Mouse (Mus musculus) thymus, adult 2 months (tissue): ENCODE measurements at regions not wholly inside any gene's neighbourhood (a gene's known extent, or its start where the extent isn't known, plus 50 kb on each side); places are given as distances from the start of the nearest gene placed in this dataset.

Source experiments
- DNase-seq: peaks from one replicate; pipeline ENCODE4 v3.0.0; 2021
- H3K27ac ChIP-seq: fragments of 200-500 bp; 2 replicates; pipeline ENCODE4 v1.5.1; 2012; ENCODE audit warnings: low read length, control low read depth; ENCODE audit not compliant: control insufficient read depth, insufficient read depth
- H3K27me3 ChIP-seq: fragments of 200-500 bp; 2 replicates; pipeline ENCODE4 v1.6.1; 2012; ENCODE audit warnings: mild to moderate bottlenecking, low read length, moderate library complexity, mixed read lengths; ENCODE audit not compliant: control insufficient read depth, insufficient read depth
- H3K36me3 ChIP-seq: fragments of 200-500 bp; 2 replicates; pipeline ENCODE4 v1.6.1; 2012; ENCODE audit warnings: mild to moderate bottlenecking, low read length, moderate library complexity; ENCODE audit not compliant: control insufficient read depth, insufficient read depth
- H3K4me1 ChIP-seq: fragments of 200-500 bp; replicated peaks from 2 replicates; pipeline ENCODE4 v1.6.1; 2012; ENCODE audit warnings: low read length; ENCODE audit not compliant: control insufficient read depth, insufficient read depth
- H3K4me3 ChIP-seq: fragments of 200-500 bp; 2 replicates; pipeline ENCODE4 v1.5.1; 2012; ENCODE audit warnings: mild to moderate bottlenecking, low read length, control low read depth, moderate library complexity; ENCODE audit not compliant: control insufficient read depth, insufficient read depth
- CTCF ChIP-seq: fragments of 200-500 bp; IDR thresholded peaks from 2 replicates; pipeline ENCODE4 v1.5.1; 2012; ENCODE audit warnings: mild to moderate bottlenecking, control low read depth, low read length, moderate library complexity, borderline replicate concordance; ENCODE audit not compliant: control insufficient read depth, poor library complexity, insufficient read depth; ENCODE audit errors: extremely low read depth
- POLR2A ChIP-seq: fragments of 200-500 bp; IDR thresholded peaks from 2 replicates; pipeline ENCODE4 v1.6.1; 2012; ENCODE audit warnings: mild to moderate bottlenecking, low read length, control low read depth, moderate library complexity; ENCODE audit not compliant: control insufficient read depth, poor library complexity, insufficient read depth; ENCODE audit errors: extremely low read depth
- WGBS: fragments of 180-500 bp; shearing (Covaris S2); methylation state at CpG from one replicate; pipeline ENCODE4 v1.1.7; 2018; 5-methylcytosine and 5-hydroxymethylcytosine counted together

DNA sequence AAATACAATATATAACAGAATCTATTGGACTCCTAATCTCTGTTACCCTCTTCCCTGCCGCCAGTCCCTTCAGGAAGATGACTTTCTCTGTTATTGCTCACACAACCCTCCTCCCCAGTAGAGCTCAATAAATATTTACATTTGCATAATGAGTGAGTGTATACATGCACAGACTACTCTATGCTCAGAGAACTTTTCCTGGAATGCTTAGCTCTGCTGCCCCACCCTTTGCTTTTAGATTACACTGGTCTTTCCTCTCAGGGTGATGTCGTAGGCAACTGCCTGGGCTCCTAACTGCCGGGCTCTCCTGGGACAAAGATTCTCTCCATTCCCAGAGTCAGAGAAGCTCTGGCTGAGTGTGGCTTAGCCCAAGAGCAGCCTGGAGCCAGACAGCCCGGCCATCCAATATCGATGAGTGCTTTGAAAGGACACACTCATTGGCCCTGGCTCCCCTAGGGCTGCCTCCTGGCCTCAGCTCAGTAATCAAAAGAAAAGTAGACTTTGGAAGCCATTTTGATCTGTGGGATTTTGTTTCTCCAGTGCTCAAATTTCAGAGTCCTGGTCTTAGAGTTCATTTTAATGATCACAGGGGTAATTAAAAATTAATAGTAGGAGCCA lies 109.2 kb upstream of the Cdh4 start:
- no peak for DNase-seq
- Histone ChIP-seq H3K4me3 (no peak overlapping the region), H3K27ac (no peak overlapping the region), H3K27me3 (no peaks in the 10 kb centered on the region), H3K36me3 (no peaks in the 10 kb centered on the region), H3K4me1 (no peaks in the 10 kb centered on the region)
- 85% methylated on average over 5 of the region's 5 CpGs for WGBS
- TF ChIP-seq POLR2A (no peak), CTCF (no peak)

DNA sequence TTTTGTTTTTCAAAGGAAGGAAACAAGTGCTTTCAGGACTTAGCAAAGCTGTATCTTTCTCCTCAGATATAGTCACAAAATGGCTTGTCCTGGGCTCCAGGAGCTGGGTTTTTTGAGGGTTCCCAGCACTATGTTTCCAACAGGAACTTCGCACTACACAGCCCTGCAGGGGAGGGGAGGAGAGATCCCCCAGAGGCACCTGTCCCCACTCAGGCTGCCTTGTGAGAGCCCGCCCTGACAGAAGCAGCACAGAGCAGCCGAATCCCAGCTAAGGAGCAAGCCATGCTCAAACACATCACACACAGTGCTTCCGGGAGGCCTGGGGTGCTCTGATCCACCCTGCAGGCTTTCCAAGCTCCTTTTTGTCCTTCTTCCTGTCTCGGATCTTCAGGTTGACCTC lies 108.6 kb upstream of the Cdh4 start:
- 84% methylated on average over 5 of the region's 5 CpGs for WGBS
- TF ChIP-seq CTCF (no peak), POLR2A (no peak)
- Histone ChIP-seq H3K36me3 (no peaks in the 10 kb centered on the region), H3K27me3 (no peaks in the 10 kb centered on the region), H3K4me3 (no peak overlapping the region), H3K27ac (no peak overlapping the region), H3K4me1 (no peaks in the 10 kb centered on the region)
- no peak for DNase-seq

DNA sequence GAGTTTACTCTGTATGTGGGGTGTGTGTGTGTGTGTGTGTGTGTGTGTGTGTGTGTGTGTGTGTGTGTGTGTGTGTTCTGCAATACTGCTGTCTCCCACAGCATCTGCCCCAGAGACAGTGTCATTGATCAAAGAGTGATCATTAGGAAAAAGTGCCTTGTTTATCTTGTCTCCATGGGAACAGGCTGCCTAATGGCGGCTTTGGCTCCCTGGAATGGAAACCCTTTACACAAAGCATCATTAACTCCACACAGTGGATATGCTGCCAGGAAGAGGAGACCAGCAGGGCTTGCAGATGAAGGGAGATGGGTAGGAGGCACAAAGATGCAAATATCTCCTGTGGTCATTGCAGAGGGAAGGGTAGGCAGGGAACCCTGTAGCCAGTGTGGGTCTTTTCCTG lies 106.0 kb upstream of the Cdh4 start:
- Histone ChIP-seq H3K27ac (no peak overlapping the region), H3K27me3 (no peaks in the 10 kb centered on the region), H3K4me1 (no peaks in the 10 kb centered on the region), H3K4me3 (no peak overlapping the region), H3K36me3 (no peaks in the 10 kb centered on the region)
- TF ChIP-seq CTCF, result no peak
- TF ChIP-seq POLR2A, result no peak
- 12% methylated on average over 1 of the region's 1 CpGs for WGBS
- no peak for DNase-seq

GRCm38 (mm10) chr2:179352676-179353075 lies 89.6 kb upstream of the Cdh4 start:
- H3K27ac ChIP-seq, result no peak overlapping the region
- no peak for DNase-seq
- WGBS, result 57% methylated on average over 3 of the region's 3 CpGs

DNA sequence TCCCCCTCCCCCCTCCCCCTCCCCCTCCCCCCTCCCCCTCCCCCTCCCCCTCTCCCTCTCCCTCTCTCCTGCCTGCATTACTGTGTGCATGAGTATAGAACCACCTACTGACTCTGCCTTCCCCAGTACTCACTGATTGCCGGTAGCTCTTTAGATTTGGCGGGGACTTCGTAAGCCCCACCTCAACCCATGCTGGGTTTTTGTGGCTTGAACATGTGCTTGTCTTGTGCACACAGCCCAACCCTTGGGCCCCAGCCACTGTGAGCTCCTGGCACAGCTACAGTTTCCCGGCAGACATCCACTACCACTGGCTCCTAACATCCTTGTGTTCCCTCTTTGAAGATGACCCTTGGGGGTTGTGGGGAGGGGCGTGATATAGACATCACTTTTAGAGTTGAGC lies 87.4 kb upstream of the Cdh4 start:
- H3K4me3 ChIP-seq, result no peak overlapping the region
- H3K27ac ChIP-seq, result no peak overlapping the region
- no peak for TF ChIP-seq POLR2A
- no peak for TF ChIP-seq CTCF
- 90% methylated on average over 5 of the region's 5 CpGs for WGBS
- no peak for DNase-seq
- H3K27me3 ChIP-seq, result no peaks in the 10 kb centered on the region
- H3K4me1 ChIP-seq, result no peaks in the 10 kb centered on the region
- H3K36me3 ChIP-seq, result no peaks in the 10 kb centered on the region

More at GRCm38 (mm10) chr2:179352676-179353075, 89.6 kb upstream of the Cdh4 start:
- H3K27me3 ChIP-seq, result no peaks in the 10 kb centered on the region
- no peaks in the 10 kb centered on the region for H3K4me1 ChIP-seq
- TF ChIP-seq CTCF, result no peak
- no peak for TF ChIP-seq POLR2A
- no peaks in the 10 kb centered on the region for H3K36me3 ChIP-seq
- no peak overlapping the region for H3K4me3 ChIP-seq

DNA sequence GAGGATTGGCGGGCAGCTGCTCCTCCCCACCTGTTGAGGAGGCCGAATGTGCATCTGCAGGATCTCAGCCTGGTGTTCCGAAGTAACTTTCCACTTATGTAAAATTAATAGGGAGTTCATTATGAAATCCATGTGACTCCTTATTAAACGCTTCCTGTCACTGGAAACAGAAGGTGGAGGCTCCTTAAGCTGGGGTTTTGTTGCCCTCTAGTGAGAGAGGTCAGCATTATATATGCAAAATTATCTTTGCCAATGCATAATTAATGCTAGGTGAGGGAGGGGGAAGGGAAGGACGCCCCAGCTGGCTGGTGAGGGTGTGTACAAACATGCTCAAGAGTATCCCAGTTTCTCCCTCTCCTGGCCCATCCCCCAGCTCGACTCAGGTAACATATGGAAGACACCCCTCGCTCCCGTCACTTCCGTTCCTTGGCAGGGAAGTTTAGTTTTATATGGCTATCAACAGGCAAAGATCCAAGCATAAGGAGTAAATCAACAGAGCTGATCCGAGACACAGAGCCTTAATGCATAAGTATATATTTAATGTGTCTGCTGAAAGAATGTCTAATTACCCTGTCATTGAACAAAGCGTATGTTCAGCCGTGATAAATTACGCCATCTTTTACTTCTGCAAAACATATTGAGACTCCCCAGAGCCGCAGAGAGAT lies 71.2 kb upstream of the Cdh4 start:
- H3K27me3 ChIP-seq, result no peaks in the 10 kb centered on the region

GRCm38 (mm10) chr2:179371553-179371952 lies 70.7 kb upstream of the Cdh4 start:
- no peak for DNase-seq
- H3K27ac ChIP-seq, result no peak overlapping the region
- 77% methylated on average over 7 of the region's 7 CpGs for WGBS
- no peak overlapping the region for H3K4me3 ChIP-seq
- H3K27me3 ChIP-seq, result no peaks in the 10 kb centered on the region
- no peaks in the 10 kb centered on the region for H3K4me1 ChIP-seq
- TF ChIP-seq CTCF, result no peak
- TF ChIP-seq POLR2A, result no peak
- H3K36me3 ChIP-seq, result no peaks in the 10 kb centered on the region

More for the DNA sequence above, 71.2 kb upstream of the Cdh4 start:
- no peak for DNase-seq
- WGBS, result 83% methylated on average over 14 of the region's 14 CpGs
- Histone ChIP-seq H3K36me3 (no peaks in the 10 kb centered on the region), H3K4me1 (no peaks in the 10 kb centered on the region), H3K27ac (no peak overlapping the region), H3K4me3 (no peak overlapping the region)
- no peak for TF ChIP-seq POLR2A
- no peak for TF ChIP-seq CTCF
